Mouse (Mus musculus): ENCODE results near the gene Megf11.

Gene Megf11

GRCm38 (mm10) chr9:64393914-64394596 is 8.6 kb downstream of the Megf11 start:
- DNase-seq = peak; percentile 86 to 91

DNA sequence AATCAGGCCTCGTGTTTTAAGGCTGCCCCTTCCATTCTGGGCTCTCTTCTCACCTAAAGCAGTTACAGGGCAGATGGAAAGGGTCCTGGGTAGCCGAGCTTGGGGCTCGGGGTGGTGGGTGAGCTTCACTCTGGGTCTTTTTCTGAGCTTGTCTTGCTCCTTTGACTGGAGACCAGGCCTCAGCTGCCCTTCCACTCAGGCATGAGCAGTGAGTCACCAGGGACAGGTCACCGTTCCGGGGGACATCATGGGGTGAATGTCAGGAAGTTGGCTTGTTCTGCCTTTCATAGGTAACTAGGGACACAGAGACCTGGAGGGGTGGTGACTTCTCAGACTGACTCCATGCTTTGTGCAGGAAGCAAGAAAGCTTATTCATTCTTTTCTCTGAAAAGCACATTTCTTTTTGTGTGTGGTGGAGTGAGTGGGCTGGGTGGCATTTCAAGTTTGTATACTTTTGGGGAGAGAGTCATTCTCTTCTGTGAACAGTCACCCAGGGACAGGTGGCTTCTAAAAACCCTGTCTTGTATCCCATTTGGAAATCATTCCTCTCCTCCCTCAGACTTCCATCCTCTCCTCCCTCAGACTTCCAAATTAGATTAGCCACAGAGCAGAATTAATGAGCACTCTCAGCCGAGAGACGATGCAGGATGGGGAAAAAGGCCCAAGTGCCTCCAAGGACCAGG is 10.0 kb downstream of the Megf11 start:
- DNase-seq = no peak

DNA sequence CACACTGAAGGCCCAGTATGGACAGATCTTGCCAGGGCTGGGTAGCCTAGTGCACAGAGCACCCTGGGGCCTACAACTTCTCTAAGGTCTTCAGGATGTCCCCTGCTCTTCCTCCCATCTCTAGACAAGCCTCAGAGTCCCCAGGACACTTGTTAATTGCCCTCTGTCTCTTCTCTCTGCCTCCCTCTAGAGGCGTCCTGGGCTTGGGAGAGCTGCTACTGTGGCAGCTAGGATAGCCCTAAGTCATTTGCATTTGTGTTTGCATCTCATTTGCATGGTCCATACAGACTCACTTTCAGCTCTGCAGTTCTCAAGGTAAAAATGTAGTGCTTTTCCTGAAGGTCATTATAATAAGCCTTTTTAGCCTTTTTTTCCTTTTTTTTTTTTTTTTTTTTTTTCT is 11.7 kb downstream of the Megf11 start:
- DNase-seq = peak; percentile 63 to 75

DNA sequence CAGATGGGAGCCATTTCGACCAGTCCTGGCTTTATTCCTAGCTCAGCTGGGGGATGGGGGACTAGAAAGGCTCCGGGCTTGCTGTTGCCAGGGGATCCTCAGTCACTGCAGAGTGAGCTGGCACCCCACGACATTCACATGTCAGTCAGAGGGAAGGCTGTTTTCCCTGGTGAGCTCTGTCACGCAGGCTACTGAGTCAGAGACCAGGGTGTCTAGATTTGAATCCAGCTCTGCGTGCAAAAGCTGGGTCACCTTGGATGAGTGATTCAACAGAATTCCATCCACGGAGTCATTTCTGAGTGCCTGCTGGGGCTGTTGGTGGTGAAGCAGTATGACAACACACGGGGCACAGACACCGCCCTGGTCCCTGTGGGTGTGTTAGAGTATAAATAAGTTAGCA is 13.7 kb downstream of the Megf11 start:
- DNase-seq = no peak

- DNase-seq = no peak
Measured at GRCm38 (mm10) chr9:64402141-64402540, 16.7 kb downstream of the Megf11 start.

DNA sequence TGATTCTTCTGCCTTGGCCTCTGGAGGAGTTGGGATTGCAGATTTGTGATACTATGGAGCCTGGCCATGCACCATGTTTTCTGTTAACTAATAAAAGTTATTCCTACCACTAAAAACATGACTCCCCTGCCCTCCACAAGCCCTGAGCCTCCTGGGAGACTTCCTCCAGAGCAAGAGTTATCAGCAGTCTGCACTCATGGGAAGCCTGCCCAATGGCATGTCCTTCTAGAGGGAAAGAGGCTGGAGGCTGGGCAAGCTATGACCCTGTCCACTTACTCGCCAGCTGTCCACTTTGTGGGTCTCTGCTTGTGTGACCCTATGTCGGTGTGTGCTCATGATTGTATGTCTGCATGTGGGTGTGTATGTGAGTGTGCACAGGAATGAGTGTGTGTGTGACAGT is 21.4 kb downstream of the Megf11 start:
- no peak for DNase-seq

DNA sequence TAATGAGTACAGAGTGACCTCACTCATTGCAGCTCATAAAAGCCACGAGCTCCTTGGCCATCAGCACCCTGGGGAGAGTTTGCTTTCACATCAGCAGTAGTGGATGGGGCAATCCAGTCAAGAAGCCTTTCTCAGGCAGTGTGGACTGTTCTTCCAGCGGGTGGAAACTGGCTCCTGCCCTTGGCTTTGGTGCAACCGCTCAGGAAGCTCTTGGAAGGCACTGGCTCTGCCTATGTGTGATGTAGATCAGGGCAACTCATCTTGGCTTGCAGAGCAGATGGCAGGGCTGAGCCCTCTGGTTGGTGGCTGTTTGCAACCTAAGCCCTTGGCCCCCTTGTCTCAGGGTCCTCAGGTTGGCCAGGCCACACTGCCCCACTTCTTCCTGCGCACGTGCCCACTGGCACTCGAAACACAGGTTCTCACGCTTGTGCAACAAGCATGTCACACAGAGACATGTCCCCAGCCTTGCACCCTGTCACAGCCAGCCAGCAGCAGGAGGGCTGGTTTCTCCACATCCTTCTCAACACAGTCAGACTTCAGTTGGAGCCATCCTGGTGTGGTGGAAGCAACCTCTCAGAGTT is 22.1 kb downstream of the Megf11 start:
- no peak for DNase-seq

DNA sequence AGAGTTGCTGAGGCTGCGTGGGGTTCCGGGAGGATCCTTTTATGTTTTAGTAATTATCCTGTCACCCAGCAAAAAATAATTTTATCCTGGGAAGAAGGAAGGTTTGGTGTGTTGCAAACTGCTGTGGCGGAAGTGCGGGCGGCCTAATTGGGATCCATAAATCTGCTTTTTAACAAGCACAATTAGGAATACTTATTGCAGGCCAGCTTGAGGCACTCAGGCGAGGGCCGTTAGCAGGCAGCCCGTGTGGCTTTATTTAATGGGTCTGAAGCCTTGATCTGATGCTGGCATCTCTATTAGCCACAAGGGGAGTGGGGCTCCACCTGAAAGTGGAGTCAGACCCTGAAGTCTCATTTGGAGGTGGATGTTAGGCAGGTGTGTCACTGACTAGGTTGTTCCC is 23.4 kb downstream of the Megf11 start:
- no peak for DNase-seq

- DNase-seq = no peak
Measured at GRCm38 (mm10) chr9:64420471-64420870, 35.0 kb downstream of the Megf11 start.

DNA sequence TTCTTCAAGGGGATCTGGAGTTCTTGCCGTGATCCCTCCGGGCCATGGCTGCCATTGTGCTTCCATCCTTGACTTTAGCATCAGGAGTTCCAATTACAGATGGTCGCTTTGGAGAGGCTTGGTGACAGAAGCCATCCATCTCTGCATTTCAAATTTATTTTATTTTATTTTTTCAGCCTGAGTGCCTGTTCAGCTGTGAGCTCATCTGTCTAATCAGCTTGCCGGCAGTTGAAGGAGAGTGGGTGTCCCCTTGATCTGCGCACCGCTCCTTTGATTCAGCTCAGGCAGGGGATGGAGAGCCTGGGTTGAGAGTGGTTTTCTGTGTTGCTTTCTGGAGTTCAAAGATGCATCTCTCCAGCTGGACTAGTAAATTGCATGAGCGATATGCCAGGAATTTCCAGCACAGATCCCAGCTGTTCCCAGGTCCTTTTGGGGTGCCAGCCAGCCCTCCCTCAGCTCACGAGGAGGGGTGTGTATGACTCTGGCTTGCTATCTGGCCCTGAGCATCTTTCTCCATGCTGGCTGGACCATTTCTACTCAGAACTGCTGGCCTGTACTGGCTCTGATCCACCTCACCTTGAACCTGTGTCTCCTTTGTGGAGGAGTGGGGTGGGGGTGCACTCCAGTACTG is 36.7 kb downstream of the Megf11 start:
- DNase-seq = peak; percentile 45 to 55

- DNase-seq = peak in 1 of 2 experiments; percentile 44
Measured at GRCm38 (mm10) chr9:64423912-64424311, 38.5 kb downstream of the Megf11 start.

DNA sequence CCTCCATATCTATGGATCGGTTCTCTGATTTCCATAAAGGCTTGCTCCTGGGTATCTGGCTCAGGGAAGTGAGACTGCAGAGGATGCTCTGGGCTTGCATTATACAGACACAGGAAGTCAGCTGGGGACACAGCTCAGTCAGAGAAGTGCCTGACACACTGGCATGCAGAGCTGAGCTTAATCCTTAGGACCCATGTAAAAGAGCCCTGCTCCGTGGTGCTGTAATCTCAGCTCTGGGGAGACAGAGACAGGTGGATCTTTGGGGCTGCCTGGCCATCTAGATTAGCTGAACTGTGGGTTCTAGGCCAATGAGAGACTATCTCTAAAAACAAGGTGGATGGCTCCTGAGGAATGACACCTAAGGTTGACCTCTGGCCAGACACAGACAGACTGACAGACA is 50.7 kb downstream of the Megf11 start:
- no peak for DNase-seq

DNA sequence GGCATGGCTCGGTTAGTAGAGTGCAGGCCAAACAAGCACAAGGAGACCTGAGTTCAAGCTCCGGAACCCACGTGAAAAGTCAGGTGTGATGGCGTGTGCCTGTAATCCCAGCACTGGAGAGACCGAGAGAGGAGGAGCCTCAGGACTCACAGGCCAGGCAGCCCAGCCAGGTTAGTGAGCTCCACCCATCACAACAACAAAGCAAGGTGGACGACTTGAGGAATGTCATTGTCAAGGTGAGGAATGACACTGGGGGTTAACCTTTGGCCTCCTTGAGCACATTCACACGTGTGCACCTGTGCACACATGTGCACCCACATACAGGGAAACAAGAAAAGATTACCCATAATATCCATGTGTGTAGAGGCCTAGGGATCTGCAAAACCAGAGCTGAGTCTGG is 54.7 kb downstream of the Megf11 start:
- DNase-seq = no peak

DNA sequence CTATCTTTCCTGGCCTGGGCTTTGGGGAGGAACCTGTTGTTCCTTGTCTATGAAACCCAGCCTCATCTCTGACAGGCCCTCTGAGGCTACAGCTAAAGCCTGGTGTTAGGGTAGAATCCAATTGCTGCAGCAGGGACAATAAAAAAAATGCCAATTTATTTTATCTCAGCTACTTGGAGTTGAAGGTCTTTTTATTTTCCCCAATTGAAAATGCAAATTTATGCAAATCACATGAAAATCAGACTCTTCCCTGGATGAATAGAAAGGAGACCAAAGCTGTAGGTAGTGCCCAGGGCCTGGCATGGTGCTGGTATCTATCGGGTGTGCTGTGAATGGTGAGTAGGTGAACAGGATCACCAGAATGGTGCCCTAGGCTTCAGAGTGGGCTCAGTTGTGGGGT is 60.6 kb downstream of the Megf11 start:
- no peak for DNase-seq

GRCm38 (mm10) chr9:64447070-64447469 is 61.6 kb downstream of the Megf11 start:
- no peak for DNase-seq

GRCm38 (mm10) chr9:64447522-64447921 is 62.1 kb downstream of the Megf11 start:
- peak; percentile 67 to 75 for DNase-seq

DNA sequence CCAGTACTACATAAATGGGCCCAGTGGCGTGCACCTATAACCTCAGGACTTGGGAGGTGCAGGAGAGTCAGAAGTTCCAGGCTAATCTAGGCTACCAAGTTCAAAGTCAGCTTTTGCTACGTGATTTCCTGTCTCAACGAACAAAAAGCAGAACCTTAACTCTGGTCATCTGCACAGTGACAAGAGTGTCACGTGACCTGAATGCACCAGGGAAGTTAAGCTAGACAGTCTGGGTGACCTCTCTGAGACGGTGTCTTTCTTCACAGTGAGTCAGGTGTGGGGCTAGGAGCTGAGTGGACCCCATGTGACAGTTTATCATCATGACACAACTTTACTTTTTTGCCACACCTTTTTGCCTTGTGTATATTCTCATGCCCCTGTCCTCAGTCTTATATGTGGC is 67.3 kb downstream of the Megf11 start:
- no peak for DNase-seq

DNA sequence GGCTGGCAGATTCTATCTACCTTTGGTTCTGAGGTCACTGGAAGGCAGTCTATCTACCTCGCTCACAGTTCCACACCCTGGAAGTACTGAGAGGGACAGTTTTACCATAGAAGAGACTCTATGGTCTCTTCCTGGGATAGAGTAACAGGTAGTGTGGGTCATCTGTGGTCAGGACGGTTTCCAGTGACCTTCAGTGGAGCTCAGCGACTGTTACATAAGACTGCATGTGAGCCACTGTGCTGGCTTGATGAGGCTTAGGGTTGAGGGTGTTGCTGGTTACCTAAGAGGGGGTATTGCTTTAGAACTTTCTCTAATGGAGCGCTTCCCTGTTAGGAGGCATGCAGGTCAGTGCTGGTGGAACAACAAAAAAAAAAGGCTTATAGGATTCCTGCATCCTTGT is 68.8 kb downstream of the Megf11 start:
- no peak for DNase-seq

DNA sequence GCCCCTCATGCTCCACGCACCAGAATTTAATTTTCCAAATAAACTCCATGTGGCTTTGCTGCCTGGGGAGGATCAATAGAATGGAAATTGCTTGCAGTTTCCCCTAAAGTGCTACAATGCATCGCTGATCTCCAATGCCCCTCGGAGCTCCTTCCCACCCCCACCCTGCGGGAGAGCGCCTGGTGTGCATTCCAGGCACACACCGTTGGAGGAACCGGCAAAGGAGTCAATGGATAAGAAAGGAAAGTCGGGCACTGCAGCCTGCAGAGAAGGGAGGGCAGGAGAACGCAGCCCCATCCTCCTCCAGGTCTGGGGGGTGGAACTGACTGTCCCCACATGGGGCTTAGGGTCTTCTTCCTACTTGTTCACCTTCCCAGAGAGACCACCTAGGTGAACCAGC is 70.5 kb downstream of the Megf11 start:
- DNase-seq = no peak

DNA sequence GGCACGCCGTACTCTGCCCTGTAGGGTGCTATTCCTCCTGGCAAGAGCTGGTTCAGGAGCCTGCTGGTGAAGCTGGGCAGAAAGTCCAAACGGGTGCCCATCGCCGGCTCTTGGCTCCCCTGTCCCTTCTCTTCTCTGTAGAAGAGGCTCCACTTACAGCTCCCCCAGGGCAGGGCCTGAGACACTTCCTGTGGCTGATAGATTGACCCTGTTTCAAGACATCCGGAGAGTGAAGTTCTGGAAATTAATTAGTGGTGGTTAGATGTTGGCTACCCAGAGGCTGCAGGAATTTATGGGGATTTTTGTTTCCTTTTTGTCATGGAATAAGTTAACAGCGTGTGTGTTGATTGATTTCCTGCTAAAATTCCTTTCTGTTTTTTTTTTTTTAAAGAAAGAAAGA is 72.2 kb downstream of the Megf11 start:
- no peak for DNase-seq

DNA sequence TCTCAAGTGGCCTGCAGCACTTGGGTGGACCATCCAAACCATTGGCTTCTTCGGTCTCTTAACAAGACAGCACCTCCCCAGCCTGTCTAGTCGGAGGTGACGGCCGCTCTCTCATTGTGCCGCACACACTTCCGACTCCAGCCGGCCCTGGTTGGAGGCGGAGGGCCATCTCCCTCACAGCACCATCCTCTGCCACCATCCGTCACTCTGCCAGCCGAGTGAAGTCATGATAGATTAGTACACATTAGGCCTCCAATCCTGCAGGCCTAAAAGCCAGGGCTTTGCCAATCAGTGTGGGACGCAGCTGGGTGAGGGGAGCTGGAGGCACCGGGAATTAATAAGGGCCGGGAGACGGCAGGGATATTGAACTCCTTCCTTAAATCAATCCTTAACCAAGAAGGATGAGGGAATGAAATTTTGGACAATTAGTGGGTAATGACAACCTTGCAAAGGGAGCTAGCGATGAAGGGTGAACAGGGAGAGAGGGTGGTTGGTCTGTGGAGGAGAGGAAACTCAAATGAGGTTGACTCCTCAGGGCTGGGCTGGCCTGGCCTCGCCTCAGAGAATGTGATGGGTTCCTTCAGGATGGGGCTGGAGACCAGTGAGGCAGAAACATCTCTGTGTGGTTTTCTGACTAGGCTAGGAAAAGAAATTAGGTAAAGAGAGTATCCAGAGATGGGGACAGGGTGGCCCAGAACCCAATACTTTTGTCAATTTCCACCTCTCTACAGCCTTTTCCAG is 76.3 kb downstream of the Megf11 start:
- DNase-seq = peak in 1 of 2 experiments; percentile 41

DNA sequence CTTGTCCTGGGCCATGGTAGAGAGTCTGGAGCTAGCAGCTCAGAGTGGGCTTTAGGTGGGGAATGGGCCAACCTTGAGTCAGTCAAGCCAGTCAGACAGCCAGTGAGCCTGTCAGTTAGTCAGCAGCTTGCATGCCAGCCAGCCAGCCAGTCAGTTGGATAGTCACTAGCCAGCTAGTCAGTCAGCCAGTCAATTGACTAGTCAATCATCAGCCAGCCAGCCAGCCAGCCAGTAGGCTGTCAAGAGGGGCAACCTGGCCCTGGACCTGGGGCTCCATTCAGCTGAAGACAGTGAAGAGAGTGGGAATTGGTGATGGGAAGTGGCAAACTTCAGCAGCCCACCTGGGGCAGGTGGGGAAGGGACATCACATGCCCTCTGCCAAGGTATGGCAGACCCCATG is 77.4 kb downstream of the Megf11 start:
- no peak for DNase-seq

- DNase-seq = peak in 1 of 2 experiments; percentile 35
Measured at GRCm38 (mm10) chr9:64466090-64466489, 80.7 kb downstream of the Megf11 start.

All from cerebellum, postnatal 14 days (tissue).